Mouse (Mus musculus) midbrain, embryonic 14.5 days (tissue): ENCODE data around the gene Iqck. TPM values are rescaled to one million over a fixed set of nuclear protein-coding genes. Genes with fewer than 3 reads are reported as not detected.

Experiments
- ATAC-seq: fragments of 200-750 bp; cut with Nextera tagmentation; 2 replicates; pipeline ENCODE4 v1.8.0; 2017; ENCODE audit warnings: moderate number of reproducible peaks, moderate library complexity; ENCODE audit not compliant: low FRiP score, low TSS enrichment
- DNase-seq: peaks from one replicate; pipeline ENCODE4 v3.0.0-alpha.2; 2015
- H3K27ac ChIP-seq: fragments of 300-500 bp; sonication (generic); replicated peaks from 2 replicates; pipeline ENCODE4 v1.5.1; 2014; ENCODE audit warnings: mild to moderate bottlenecking, low read depth, low read length, moderate library complexity
- H3K27me3 ChIP-seq: fragments of 300-500 bp; sonication (generic); 2 replicates; pipeline ENCODE4 v1.6.1; 2014; ENCODE audit warnings: low read length, control low read depth, mixed read lengths; ENCODE audit not compliant: control insufficient read depth, insufficient read depth
- H3K36me3 ChIP-seq: fragments of 300-500 bp; sonication (generic); 2 replicates; pipeline ENCODE4 v1.6.1; 2014; ENCODE audit warnings: low read length, control low read depth; ENCODE audit not compliant: control insufficient read depth, insufficient read depth
- H3K4me1 ChIP-seq: fragments of 300-500 bp; sonication (generic); 2 replicates; pipeline ENCODE4 v1.6.1; 2014; ENCODE audit warnings: mild to moderate bottlenecking, antibody characterized with exemption, low read length, control low read depth; ENCODE audit not compliant: control insufficient read depth, insufficient read depth
- H3K4me2 ChIP-seq: fragments of 300-500 bp; sonication (generic); 2 replicates; pipeline ENCODE4 v1.6.1; 2014; ENCODE audit warnings: mild to moderate bottlenecking, low read length, moderate library complexity
- H3K4me3 ChIP-seq: fragments of 300-500 bp; sonication (generic); replicated peaks from 2 replicates; pipeline ENCODE4 v1.5.1; 2014; ENCODE audit warnings: low read depth, low read length
- H3K9ac ChIP-seq: fragments of 300-500 bp; sonication (generic); replicated peaks from 2 replicates; pipeline ENCODE4 v1.6.1; 2014; ENCODE audit warnings: mild to moderate bottlenecking, low read length, moderate library complexity
- H3K9me3 ChIP-seq: fragments of 300-500 bp; sonication (generic); 2 replicates; pipeline ENCODE4 v1.6.1; 2016; ENCODE audit warnings: low read length, control low read depth, mixed read lengths; ENCODE audit not compliant: control insufficient read depth
- WGBS: fragments of 180-500 bp; shearing (Covaris S2); extraction: QIAGEN DNeasy Blood & Tissue Kit; methylation state at CpG from one replicate; pipeline ENCODE4 v1.1.7; 2014; 5-methylcytosine and 5-hydroxymethylcytosine counted together
- polyA plus RNA-seq: library from polyadenylated mRNA; unstranded; fragments of >200 nt; fragmentation: Nextera tagmentation; extraction: Ambion mirVana; gene quantifications from 2 replicates; pipeline ENCODE4 v1.2.1, GENCODE M21; 2014

Gene Iqck
- polyA plus RNA-seq, 1 experiment from 2014 or later, result 3.8 TPM

DNA sequence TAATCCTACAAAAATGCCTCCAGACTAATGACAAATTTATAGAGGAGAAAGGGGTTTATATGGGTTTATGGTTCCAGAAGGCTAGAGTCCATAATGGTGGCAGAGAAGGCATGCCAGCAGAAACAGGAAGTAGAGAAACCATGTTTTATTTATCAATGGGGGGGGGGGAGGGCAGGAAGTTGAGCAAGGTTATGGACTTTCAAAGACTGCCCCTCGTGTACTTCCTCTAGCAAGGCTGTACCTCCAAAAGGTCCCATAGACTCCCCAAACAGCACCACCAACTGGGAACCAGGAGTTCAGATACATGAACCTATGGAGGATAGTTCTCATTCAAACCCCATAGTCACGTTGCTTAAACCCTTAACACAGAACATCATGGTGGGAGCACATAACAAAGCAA, 9.8 kb downstream of the Iqck start:
- H3K36me3 ChIP-seq, result no peaks in the 10 kb centered on the region
- H3K27me3 ChIP-seq, result no peaks in the 10 kb centered on the region
- no peak overlapping the region for H3K4me2 ChIP-seq
- no peaks in the 10 kb centered on the region for H3K9me3 ChIP-seq
- H3K4me1 ChIP-seq, result no peaks in the 10 kb centered on the region
- DNase-seq (no peak), ATAC-seq (no peak)
- no peak overlapping the region for H3K4me3 ChIP-seq
- H3K9ac ChIP-seq, result no peak overlapping the region
- WGBS, result 93% methylated on average over 2 of the region's 2 CpGs
- H3K27ac ChIP-seq, result no peak overlapping the region

- no peak for ATAC-seq
- H3K4me1 ChIP-seq, result no peaks in the 10 kb centered on the region
- DNase-seq, result no peak
- H3K36me3 ChIP-seq, result no peaks in the 10 kb centered on the region
- H3K9me3 ChIP-seq, result no peaks in the 10 kb centered on the region
- H3K4me2 ChIP-seq, result no peak overlapping the region
- no peak overlapping the region for H3K4me3 ChIP-seq
- 85% methylated on average over 3 of the region's 3 CpGs for WGBS
- H3K27me3 ChIP-seq, result no peaks in the 10 kb centered on the region
- no peak overlapping the region for H3K9ac ChIP-seq
- H3K27ac ChIP-seq, result no peak overlapping the region
These were observed 24.0 kb downstream of the Iqck start for GRCm38 (mm10) chr7:118879466-118880029.

DNA sequence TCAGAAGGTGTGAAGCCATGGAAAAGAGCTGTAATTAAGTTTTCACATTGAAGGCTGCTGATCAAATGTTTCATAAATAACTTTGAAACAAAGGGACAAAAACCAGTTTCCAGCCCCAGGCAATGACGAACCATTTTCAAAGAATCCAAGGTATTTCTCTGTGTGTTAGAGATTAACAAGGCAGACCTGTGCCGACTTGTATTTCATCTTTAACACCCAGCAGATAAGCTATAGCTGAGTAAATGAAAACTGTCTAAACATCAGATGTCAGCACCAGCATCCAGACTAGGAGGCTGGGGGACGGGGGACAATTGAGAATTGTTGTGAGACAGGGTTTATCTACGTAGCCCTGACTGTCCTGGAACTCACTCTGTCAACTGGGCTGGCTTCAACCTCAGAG, 28.4 kb downstream of the Iqck start:
- WGBS, result 89% methylated on average over 4 of the region's 4 CpGs
- no peak for ATAC-seq

DNA sequence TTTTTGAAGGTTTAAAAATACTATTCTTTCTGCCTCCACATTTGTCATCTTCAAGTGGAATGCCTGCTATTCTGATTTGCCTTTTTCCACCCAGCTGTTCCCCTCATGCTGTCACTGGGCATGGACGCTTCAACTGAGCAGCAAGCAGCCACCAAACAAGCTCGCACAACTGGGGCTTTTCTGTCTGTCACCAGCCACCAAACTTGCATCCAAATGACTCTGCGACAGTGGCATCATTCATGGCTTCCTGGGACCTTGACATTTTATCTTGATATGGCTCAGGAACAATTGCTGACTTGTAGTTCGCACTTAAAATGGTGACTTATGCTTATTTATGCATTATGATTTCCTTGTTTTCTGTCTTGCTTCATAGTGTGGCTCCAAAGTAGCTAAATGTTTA, 29.4 kb downstream of the Iqck start:
- H3K27me3 ChIP-seq, result no peaks in the 10 kb centered on the region
- H3K27ac ChIP-seq, result no peak overlapping the region
- no peak for ATAC-seq
- H3K9ac ChIP-seq, result no peak overlapping the region
- 0 out of 2 replicates have a peak, but pooled peaks cover 4% of the 10 kb centered on the region for H3K4me1 ChIP-seq
- no peak overlapping the region for H3K4me2 ChIP-seq
- DNase-seq, result no peak
- H3K36me3 ChIP-seq, result no peaks in the 10 kb centered on the region
- no peaks in the 10 kb centered on the region for H3K9me3 ChIP-seq
- WGBS, result 82% methylated on average over 4 of the region's 4 CpGs
- H3K4me3 ChIP-seq, result no peak overlapping the region

More for the DNA sequence above, 28.4 kb downstream of the Iqck start:
- Histone ChIP-seq H3K36me3 (no peaks in the 10 kb centered on the region), H3K27ac (no peak overlapping the region), H3K9me3 (no peaks in the 10 kb centered on the region), H3K9ac (no peak overlapping the region), H3K4me2 (no peak overlapping the region), H3K27me3 (no peaks in the 10 kb centered on the region), H3K4me3 (no peak overlapping the region), H3K4me1 (0 out of 2 replicates have a peak, but pooled peaks cover 2% of the 10 kb centered on the region)
- DNase-seq, result no peak

DNA sequence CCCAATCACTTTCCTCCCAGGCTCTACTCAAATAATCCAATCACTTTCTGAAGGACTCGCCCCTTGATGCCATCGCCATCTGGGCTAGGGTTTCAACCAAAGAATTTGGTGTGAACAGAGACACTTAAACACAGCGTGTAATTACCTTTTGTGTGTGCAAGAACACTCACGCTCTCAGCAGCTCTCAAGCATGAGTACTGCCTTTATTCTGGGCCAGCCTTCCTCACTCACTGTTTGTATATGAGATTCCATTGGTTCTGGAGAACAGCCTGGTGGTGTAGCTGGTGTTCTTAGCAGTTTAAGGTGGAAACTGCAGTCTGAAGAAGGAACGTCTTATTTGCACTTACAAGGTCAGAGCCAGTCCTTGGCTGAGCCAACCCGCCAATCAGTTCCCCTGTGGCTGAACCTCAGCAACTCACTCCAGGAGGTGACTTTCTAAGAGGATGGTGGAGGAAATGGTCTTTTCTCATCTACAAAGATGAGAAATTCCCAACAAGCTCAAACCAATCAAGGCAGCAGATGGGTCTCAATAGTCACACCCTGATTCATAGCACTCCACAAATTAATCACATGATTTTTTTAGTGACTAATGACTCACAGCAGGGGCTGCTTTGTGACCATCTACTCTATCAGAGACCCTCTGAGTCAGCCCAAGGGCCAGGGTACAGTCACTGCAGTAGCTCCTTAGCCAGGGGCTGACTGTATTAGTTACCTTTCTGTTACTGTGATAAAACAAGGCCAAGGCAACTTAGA, 31.9 kb downstream of the Iqck start:
- Histone ChIP-seq H3K9me3 (no peaks in the 10 kb centered on the region), H3K4me1 (0 out of 2 replicates have a peak, but pooled peaks cover 4% of the 10 kb centered on the region), H3K27ac (no peak overlapping the region), H3K4me2 (no peak overlapping the region), H3K4me3 (no peak overlapping the region), H3K27me3 (no peaks in the 10 kb centered on the region), H3K36me3 (no peaks in the 10 kb centered on the region), H3K9ac (no peak overlapping the region)
- 15% methylated on average over 6 of the region's 6 CpGs for WGBS
- ATAC-seq (no peak), DNase-seq (peak; percentile 35)

DNA sequence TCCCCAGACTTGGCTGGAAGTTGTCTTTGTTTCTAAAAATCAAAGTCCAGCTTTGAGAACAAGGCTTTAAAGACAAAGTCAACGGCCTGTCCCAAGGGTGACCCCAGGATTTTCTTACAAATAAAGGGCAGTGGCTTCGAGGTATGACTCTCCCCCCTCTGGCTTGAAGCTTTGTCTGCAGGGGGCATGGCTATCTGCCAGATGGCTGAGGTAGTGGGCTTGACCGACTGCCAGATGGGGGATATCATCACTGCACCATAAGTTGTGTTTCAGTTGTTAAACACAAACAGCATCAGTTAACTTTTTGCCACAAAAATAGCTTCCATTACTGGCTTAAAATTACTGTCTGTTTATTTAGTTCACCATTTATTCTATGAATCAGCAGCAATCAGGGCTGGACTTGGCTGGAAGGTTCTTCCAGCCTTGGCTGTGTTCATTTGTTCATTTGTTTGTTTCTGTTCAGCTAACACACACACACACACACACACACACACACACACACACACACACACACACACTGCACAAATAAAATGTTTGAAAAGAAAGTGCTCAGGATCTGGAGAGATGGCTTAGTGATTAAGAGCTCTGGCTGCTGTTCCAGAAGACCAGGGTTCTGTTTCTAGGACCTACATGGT, 33.6 kb downstream of the Iqck start:
- Histone ChIP-seq H3K36me3 (no peaks in the 10 kb centered on the region), H3K4me1 (0 out of 2 replicates have a peak, but pooled peaks cover 4% of the 10 kb centered on the region), H3K4me2 (no peak overlapping the region), H3K27me3 (no peaks in the 10 kb centered on the region), H3K9ac (no peak overlapping the region), H3K27ac (no peak overlapping the region), H3K4me3 (no peak overlapping the region), H3K9me3 (no peaks in the 10 kb centered on the region)
- DNase-seq, result peak; percentile 69
- ATAC-seq, result no peak
- WGBS, result under 1% methylated on average over 3 of the region's 3 CpGs

DNA sequence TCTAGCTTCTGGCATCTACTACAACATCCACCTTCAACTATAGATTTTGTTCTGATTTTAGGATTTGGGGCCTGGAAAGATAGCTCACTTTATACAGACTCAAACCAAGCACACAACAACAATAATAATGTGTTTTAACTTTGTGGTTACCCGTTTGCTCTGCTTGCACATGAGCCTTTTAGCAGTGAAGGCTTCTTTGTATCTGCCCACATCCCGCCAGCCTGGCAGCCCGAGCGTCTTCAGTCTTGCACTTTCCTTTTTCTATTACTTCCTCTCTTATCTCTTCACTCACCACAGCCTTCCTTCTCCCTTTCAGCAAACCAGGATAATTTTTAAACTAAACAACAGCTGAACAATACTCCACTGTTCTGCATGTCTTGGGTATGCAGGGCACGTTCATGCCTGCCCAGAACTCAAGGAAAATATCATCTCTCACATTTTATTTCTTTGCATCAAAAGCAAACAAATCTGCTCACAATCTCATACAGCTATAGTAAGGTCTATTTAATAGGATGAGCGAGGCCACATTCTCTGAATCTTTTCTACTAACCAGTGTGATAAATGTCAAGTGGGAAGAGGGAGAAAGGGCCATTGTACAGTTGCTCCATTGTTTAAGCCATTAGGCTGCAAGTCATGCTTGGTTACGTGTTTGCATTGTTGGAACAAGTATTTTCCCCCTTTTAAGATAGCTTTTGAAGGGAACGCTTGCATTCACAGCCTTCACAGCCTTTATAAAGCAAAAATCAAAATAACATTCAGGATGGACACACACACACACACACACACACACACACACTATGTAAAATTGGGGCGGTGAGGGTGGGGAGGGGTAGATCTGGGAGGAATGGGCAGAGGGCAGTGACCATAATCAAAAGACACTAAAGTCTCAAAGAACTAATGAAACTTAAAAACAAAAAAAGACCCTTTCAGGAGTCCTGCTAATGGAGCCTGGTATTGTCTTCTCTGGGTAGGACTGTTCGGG, 40.2 kb downstream of the Iqck start:
- ATAC-seq, result peak; percentile 24; the same call in 1 of the 2 replicates
- Histone ChIP-seq H3K4me2 (no peak overlapping the region), H3K4me1 (peaks cover 13% of the 10 kb centered on the region), H3K9ac (no peak overlapping the region), H3K9me3 (no peaks in the 10 kb centered on the region), H3K27ac (peak overlapping the region; percentile 49), H3K36me3 (no peaks in the 10 kb centered on the region), H3K27me3 (no peaks in the 10 kb centered on the region), H3K4me3 (no peak overlapping the region)
- DNase-seq, result peak; percentile 45
- WGBS, result 27% methylated on average over 10 of the region's 10 CpGs

- Histone ChIP-seq H3K9me3 (no peaks in the 10 kb centered on the region), H3K4me2 (no peak overlapping the region), H3K27ac (no peak overlapping the region), H3K4me3 (no peak overlapping the region), H3K36me3 (no peaks in the 10 kb centered on the region), H3K9ac (no peak overlapping the region), H3K4me1 (peaks cover 17% of the 10 kb centered on the region), H3K27me3 (no peaks in the 10 kb centered on the region)
- ATAC-seq, result no peak
- DNase-seq, result no peak
These were observed 42.5 kb downstream of the Iqck start for GRCm38 (mm10) chr7:118898063-118898462.
